Mouse (Mus musculus) adrenal gland, adult 8-10 months (tissue): ENCODE results near the gene Tas2r136. TPM values are rescaled to one million over a fixed set of nuclear protein-coding genes. Genes with fewer than 3 reads are reported as not detected.

ENCODE experiments used
- DNase-seq: peaks from one replicate; pipeline ENCODE4 v3.0.0; 2022
- total RNA-seq, 4 experiments: library from RNA; stranded (reverse); gene quantifications; 2 replicates each; pipeline ENCODE4 v1.2.4; 2022

The Tas2r136 gene
- not detected for total RNA-seq

DNA sequence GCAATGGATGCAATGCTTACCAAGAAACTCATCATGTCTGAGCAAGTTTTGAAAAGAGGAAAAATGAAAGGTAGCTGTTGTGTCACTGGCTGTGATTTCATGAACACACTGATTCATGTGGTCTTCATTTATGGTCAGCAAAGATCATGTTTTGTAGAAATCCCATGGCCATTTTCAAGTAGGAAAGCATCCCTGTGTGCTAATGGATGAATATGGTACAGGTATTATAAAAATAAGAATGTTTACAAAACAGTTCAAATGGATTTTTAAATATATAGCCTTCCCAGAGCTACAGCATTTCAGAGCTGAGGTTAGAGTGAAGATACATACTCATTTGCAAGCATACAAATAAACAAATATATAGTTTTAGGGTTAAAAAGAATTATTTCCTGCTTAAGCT, at the start of gene Tas2r136:
Gene Tas2r136, minus strand, starts transcription at position 101 of the 400 bp plus-strand sequence.
- DNase-seq = no peak

DNA sequence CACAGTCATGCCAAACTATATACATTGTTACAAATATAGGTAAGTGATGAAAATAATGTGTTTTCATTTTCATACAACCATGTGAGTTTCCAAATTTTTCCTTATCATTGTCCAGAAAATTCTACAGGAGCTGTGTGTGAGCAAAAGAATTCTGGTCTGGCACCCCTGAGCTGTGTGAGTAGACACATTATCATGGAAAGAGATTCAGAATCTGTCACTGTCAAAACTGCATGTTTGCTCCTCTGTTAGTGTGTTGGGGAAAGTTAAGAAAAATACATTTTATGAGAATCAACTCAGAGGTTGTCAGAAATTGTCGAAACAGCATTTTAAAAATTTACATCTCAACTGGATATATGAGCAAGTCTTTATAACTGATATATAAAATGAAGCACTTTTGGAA, 24.6 kb upstream of the Tas2r136 start, which contains the start of gene Tas2r117:
Gene Tas2r117, plus strand, starts transcription at position 301 of the 400 bp plus-strand sequence.
- no peak for DNase-seq

DNA sequence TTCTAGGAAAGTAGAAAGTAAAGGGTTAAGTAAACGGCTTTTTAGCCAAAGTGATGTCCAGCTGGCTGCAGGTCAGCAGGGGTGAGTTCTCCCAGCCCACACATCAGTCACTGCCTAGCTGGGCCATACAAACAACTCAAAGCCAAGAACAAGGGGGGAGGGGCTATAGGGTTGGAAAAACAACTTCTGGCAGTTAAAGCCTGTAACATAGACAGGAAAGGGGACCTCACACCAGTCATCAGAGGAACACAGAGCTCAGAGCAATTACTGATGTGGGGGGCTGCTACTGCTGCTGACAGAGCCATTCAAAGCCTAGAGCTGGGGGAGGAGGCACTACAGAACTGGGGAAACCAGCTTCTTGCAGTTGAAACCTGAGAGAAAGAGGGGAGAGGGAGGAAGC, 17.4 kb upstream of the Tas2r136 start:
- DNase-seq = no peak

DNA sequence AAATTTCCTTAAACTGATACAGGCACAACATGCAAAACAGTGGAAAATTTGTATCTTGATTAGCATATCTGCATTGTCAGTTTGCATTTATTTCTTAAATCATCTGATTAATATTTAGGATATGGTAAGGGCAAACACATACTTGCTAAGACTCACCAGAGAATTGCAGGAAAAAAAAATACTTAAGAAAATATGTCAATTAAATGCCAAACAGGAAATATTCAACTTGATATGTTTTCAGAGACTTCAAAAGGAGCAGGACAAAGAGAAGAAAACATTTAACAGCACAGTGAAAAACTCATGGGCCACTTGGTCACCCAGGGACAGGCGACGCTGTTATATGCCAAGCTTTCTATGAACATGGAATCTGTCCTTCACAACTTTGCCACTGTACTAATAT, 16.1 kb downstream of the Tas2r136 start, which contains the start of gene Tas2r102:
Gene Tas2r102, plus strand, starts transcription at position 301 of the 400 bp plus-strand sequence.
- DNase-seq = no peak

DNA sequence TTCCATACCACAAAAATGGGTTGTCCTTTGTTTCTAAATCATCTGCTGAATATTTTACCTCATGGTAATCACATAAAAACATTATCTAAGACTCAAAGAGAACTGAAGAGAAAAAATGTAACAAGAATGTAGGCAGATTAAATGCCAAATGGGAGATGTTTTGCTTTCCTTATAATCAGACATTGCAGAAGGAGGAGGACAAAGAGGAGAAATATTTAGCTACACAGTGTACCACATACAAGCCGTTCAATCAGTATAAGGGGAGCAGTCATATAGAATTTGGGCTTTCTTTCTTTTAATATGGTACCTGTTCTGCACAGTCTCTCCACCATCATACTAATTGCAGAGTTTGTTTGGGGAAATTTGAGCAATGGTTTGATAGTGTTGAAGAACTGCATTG, 23.5 kb downstream of the Tas2r136 start, which contains the start of gene Tas2r124:
Gene Tas2r124, plus strand, starts transcription at position 301 of the 400 bp plus-strand sequence.
- no peak for DNase-seq

DNA sequence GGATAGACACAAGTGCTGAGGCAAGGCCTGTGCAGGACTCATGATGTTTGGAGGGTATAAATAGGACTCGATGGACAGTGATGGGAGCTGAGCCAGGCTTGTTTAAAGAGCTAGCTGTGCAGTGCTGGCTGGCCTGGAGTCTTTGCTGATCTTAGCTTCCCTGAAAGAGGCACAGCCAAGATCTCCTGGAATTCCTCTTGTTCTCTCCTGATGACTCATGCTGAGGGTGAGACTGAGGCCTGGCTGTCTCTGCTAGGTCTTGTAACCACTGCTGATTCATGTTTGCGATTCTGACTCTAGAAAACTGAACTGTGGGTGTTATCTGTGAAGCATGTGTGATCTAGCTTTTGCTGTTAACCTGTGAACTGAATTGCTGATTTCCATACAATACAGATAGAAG, 27.8 kb downstream of the Tas2r136 start:
- DNase-seq = peak; percentile 7

DNA sequence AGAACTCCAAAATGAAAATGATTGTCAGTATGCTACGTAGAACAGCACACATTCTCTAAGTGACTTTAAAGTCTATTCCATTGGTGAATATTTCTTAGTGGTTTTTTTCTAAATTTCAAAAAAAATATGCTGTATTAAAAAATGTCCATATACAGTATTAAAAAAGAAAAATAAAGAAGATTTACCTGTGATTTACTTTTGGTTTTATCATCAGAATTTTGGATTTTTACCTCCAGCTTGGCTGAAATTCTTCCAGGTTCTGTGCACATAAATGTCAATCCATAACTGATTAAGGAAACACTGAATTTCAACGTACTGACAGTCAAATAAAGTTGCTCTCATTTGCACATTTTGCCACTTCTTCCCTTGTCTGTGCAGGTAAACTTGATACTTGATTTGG, 40.0 kb downstream of the Tas2r136 start, which contains the start of gene Tas2r115:
Gene Tas2r115, minus strand, starts transcription at position 101 of the 400 bp plus-strand sequence.
- no peak for DNase-seq

Other genes with a start within 250 kb of the Tas2r136 start
- gene Prh1, start 208.4 kb downstream of the Tas2r136 start, total RNA-seq = not detected
- gene Prp2, start 182.2 kb downstream of the Tas2r136 start, total RNA-seq = not detected
- not detected for gene A630073D07Rik, start 126.6 kb downstream of the Tas2r136 start, total RNA-seq
- not detected for gene Tas2r120, start 121.2 kb downstream of the Tas2r136 start, total RNA-seq
- gene Tas2r121, start 77.2 kb downstream of the Tas2r136 start, total RNA-seq = not detected
- not detected for gene Tas2r122, start 66.2 kb downstream of the Tas2r136 start, total RNA-seq
- gene Tas2r115, start 40.1 kb downstream of the Tas2r136 start, total RNA-seq = not detected
- gene Tas2r124, start 23.4 kb downstream of the Tas2r136 start, total RNA-seq = not detected
- not detected for gene Tas2r102, start 16.0 kb downstream of the Tas2r136 start, total RNA-seq
- gene Tas2r117, start 24.7 kb upstream of the Tas2r136 start, total RNA-seq = not detected
- not detected for gene Tas2r123, start 69.0 kb upstream of the Tas2r136 start, total RNA-seq
- gene Tas2r116, start 77.3 kb upstream of the Tas2r136 start, total RNA-seq = not detected
- not detected for gene Tas2r110, start 89.8 kb upstream of the Tas2r136 start, total RNA-seq
- gene Tas2r113, start 114.8 kb upstream of the Tas2r136 start, total RNA-seq = not detected
- gene Tas2r125, start 131.5 kb upstream of the Tas2r136 start, total RNA-seq = not detected
- not detected for gene Tas2r129, start 172.9 kb upstream of the Tas2r136 start, total RNA-seq
- gene Tas2r131, start 179.8 kb upstream of the Tas2r136 start, total RNA-seq = not detected
- not detected for gene Tas2r109, start 202.8 kb upstream of the Tas2r136 start, total RNA-seq